ENCODE assay signal across 25 mouse cellular contexts in the genomic region with DNA sequence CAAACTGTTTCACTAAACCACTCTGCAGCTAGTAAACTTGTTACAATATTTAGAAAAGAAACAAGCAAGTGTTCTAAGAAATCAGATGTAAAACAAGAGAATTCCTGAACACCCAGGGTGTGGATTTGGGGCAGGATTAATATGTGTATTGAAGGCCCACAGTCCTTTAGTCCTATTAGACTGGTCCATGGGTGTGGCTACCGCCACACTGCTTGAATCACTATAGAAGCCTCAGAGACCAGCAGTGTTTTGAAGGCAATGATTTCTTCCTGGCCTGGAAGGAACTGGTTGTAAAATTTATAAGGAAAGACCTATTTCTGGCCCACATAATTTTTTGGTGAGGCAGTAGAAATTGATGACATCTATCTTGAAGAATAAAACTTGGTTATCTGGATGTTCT. TPM values are rescaled to one million over a fixed set of nuclear protein-coding genes. Genes with fewer than 3 reads are reported as not detected.
"Had no signal": no experiment of that assay in that cellular context is flagged by ENCODE, and none has a peak within 500 bp of the region (broad histone marks: within the 10 kb centered on the region; RNA-seq: fewer than 3 reads in every experiment).

No protein-coding gene starts in this region.

- H3K27ac ChIP-seq: heart, adult 2 months; heart, embryonic 13.5 days; heart, embryonic 15.5 days; hindbrain, embryonic 13.5 days; hindbrain, embryonic 15.5 days; hindbrain, postnatal 0 days; layer of hippocampus, adult 2 months; left cerebral cortex, adult 2 months; limb, embryonic 13.5 days; limb, embryonic 15.5 days; liver, embryonic 12.5 days; liver, embryonic 14.5 days had no signal

- H3K4me1 ChIP-seq: heart, embryonic 13.5 days; heart, embryonic 15.5 days; hindbrain, embryonic 15.5 days; limb, embryonic 15.5 days; liver, embryonic 12.5 days had no signal

- H3K4me2 ChIP-seq: heart, embryonic 11.5 days; heart, embryonic 13.5 days; heart, embryonic 15.5 days; hindbrain, embryonic 13.5 days; hindbrain, embryonic 15.5 days; limb, embryonic 13.5 days; limb, embryonic 15.5 days; liver, embryonic 12.5 days had no signal

- H3K4me3 ChIP-seq: heart, adult 2 months; heart, embryonic 13.5 days; heart, embryonic 15.5 days; hindbrain, embryonic 13.5 days; hindbrain, embryonic 15.5 days; layer of hippocampus, adult 2 months; left cerebral cortex, adult 2 months; limb, embryonic 13.5 days; limb, embryonic 15.5 days; liver, embryonic 12.5 days had no signal

- H3K9ac ChIP-seq: heart, embryonic 13.5 days; heart, embryonic 15.5 days; hindbrain, embryonic 13.5 days; hindbrain, embryonic 15.5 days; limb, embryonic 13.5 days; limb, embryonic 15.5 days; liver, embryonic 12.5 days; liver, embryonic 14.5 days had no signal

- H3K27me3 ChIP-seq: heart, embryonic 13.5 days; heart, embryonic 15.5 days; hindbrain, embryonic 13.5 days; hindbrain, embryonic 15.5 days; limb, embryonic 13.5 days; limb, embryonic 15.5 days; liver, embryonic 12.5 days had no signal

- H3K9me3 ChIP-seq: heart, embryonic 13.5 days; heart, embryonic 15.5 days; hindbrain, embryonic 13.5 days; hindbrain, embryonic 15.5 days; limb, embryonic 13.5 days; limb, embryonic 15.5 days; liver, embryonic 12.5 days had no signal

- ATAC-seq: hindbrain, postnatal 0 days; intestine, embryonic 16.5 days; liver, embryonic 12.5 days had no signal

- DNase-seq: gastrocnemius, postnatal 14 days; gastrocnemius, postnatal 36 days; heart, adult 11 months; heart, adult 2 months; heart, postnatal 14 days; heart, postnatal 36 days; kidney, adult 18-20 months; kidney, adult 8-10 months; kidney, postnatal 10 days; kidney, postnatal 25 days; kidney, postnatal 4 days had no signal

- H3K36me3 ChIP-seq: heart, embryonic 13.5 days; heart, embryonic 15.5 days; hindbrain, embryonic 13.5 days; hindbrain, embryonic 15.5 days; limb, embryonic 13.5 days; limb, embryonic 15.5 days; liver, embryonic 12.5 days had no signal

RNA-seq across cellular contexts. Expression of gene Tenm3, which starts 33.1 kb away (rescaled TPM):
- total RNA-seq: hematopoietic stem cell, adult 5-6 weeks had no signal
